Mouse (Mus musculus) lung, embryonic 15.5 days (tissue): Measurements from ENCODE around the gene Coq6. TPM values are rescaled to one million over a fixed set of nuclear protein-coding genes. Genes with fewer than 3 reads are reported as not detected.

Experiments
- ATAC-seq: fragments of 200-750 bp; cut with Nextera tagmentation; 2 replicates; pipeline ENCODE4 v1.8.0; 2017; ENCODE audit warnings: moderate number of reproducible peaks, borderline replicate concordance; ENCODE audit not compliant: low FRiP score, low TSS enrichment; ENCODE audit errors: extremely low read depth
- H3K27ac ChIP-seq: fragments of 300-500 bp; sonication (generic); 2 replicates; pipeline ENCODE4 v1.5.1; 2015; ENCODE audit warnings: moderate library complexity, mild to moderate bottlenecking, inconsistent platforms
- H3K27me3 ChIP-seq: fragments of 300-500 bp; sonication (generic); 2 replicates; pipeline ENCODE4 v1.6.1; 2015; ENCODE audit warnings: inconsistent platforms
- H3K36me3 ChIP-seq: fragments of 300-500 bp; sonication (generic); 2 replicates; pipeline ENCODE4 v1.6.1; 2015; ENCODE audit warnings: inconsistent platforms
- H3K4me1 ChIP-seq: fragments of 300-500 bp; sonication (generic); 2 replicates; pipeline ENCODE4 v1.6.1; 2015; ENCODE audit warnings: inconsistent platforms
- H3K4me2 ChIP-seq: fragments of 300-500 bp; sonication (generic); 2 replicates; pipeline ENCODE4 v1.6.1; 2015; ENCODE audit warnings: inconsistent platforms, mild to moderate bottlenecking, moderate library complexity
- H3K4me3 ChIP-seq: fragments of 300-500 bp; sonication (generic); 2 replicates; pipeline ENCODE4 v1.5.1; 2015; ENCODE audit warnings: mild to moderate bottlenecking, inconsistent platforms
- H3K9ac ChIP-seq: fragments of 300-500 bp; sonication (generic); 2 replicates; pipeline ENCODE4 v1.6.1; 2015; ENCODE audit warnings: inconsistent platforms
- H3K9me3 ChIP-seq: fragments of 300-500 bp; sonication (generic); 2 replicates; pipeline ENCODE4 v1.6.1; 2016; ENCODE audit warnings: inconsistent platforms
- WGBS: fragments of 180-500 bp; shearing (Covaris S2); methylation state at CpG from one replicate; pipeline ENCODE4 v1.1.7; 2015; 5-methylcytosine and 5-hydroxymethylcytosine counted together
- polyA plus RNA-seq: library from polyadenylated mRNA; unstranded; fragments of >200 nt; fragmentation: Nextera tagmentation; extraction: Ambion mirVana; gene quantifications from 2 replicates; pipeline ENCODE4 v1.2.1, GENCODE M21; 2015

Coq6 gene
- polyA plus RNA-seq, 1 experiment from 2014 or later = 49.4 TPM

DNA sequence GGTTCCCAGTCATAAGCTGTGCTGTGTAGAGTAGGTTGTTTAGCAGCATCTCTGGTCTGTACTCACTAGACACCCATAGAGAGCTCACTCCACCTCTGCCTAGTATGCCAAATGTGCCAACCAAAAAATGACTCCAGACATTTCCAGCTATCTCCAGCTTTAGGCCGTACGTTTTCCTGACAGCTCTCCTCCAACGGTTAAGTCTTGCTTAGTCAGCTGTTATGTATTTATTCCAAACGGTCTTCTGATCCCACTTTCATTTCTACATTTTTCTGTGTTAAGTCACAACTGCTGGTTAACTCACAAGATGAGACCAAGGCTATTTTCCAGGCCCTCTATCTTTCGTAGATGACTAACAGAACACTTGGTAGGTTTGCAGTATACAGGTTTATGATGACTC lies 37.2 kb downstream of the Coq6 start:
- no peak overlapping the region for H3K4me2 ChIP-seq
- ATAC-seq = no peak
- H3K36me3 ChIP-seq = no peaks in the 10 kb centered on the region
- 65% methylated on average over 5 of the region's 5 CpGs for WGBS
- H3K9me3 ChIP-seq = no peaks in the 10 kb centered on the region
- H3K27me3 ChIP-seq = no peaks in the 10 kb centered on the region
- no peak overlapping the region for H3K27ac ChIP-seq
- H3K4me1 ChIP-seq = no peaks in the 10 kb centered on the region; the same call in 1 of the 2 replicates
- H3K4me3 ChIP-seq = no peak overlapping the region
- H3K9ac ChIP-seq = no peak overlapping the region

- 66% methylated on average over 9 of the region's 9 CpGs for WGBS
These were observed 37.7 kb downstream of the Coq6 start for GRCm38 (mm10) chr12:84399135-84399534.

DNA sequence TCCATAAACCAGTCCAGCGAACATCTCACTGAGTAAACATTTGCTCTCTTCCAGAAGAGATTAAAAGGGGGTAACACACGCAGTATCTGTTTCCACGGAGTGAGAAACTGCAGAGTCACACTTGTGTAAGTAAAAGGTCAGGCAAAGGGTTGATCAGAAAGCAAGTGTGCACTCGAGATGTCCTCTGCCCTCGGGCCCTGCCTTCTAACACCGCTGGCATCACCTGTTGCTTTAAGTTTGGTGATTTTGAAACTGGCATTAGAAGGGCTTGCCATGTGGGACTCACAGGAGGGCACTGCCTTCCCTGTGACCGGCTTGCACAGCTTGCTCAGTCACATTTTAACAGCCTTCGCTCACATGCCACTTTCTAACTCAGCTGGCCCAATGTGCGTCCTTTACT lies 38.2 kb downstream of the Coq6 start:
- Histone ChIP-seq H3K9me3 (no peaks in the 10 kb centered on the region), H3K36me3 (no peaks in the 10 kb centered on the region), H3K4me1 (no peaks in the 10 kb centered on the region; the same call in 1 of the 2 replicates), H3K27ac (no peak overlapping the region), H3K4me2 (no peak overlapping the region), H3K27me3 (no peaks in the 10 kb centered on the region), H3K4me3 (no peak overlapping the region), H3K9ac (no peak overlapping the region)
- 43% methylated on average over 9 of the region's 9 CpGs for WGBS
- ATAC-seq = no peak

More at GRCm38 (mm10) chr12:84399135-84399534, 37.7 kb downstream of the Coq6 start:
- no peak overlapping the region for H3K4me2 ChIP-seq
- no peak overlapping the region for H3K4me3 ChIP-seq
- H3K9ac ChIP-seq = no peak overlapping the region
- no peaks in the 10 kb centered on the region; the same call in 1 of the 2 replicates for H3K4me1 ChIP-seq
- no peaks in the 10 kb centered on the region for H3K9me3 ChIP-seq
- H3K27me3 ChIP-seq = no peaks in the 10 kb centered on the region
- ATAC-seq = no peak
- H3K27ac ChIP-seq = no peak overlapping the region
- no peaks in the 10 kb centered on the region for H3K36me3 ChIP-seq

- ATAC-seq = no peak
- H3K36me3 ChIP-seq = no peaks in the 10 kb centered on the region
- no peak overlapping the region for H3K4me3 ChIP-seq
- no peaks in the 10 kb centered on the region for H3K27me3 ChIP-seq
- H3K9ac ChIP-seq = no peak overlapping the region
- 67% methylated on average over 3 of the region's 3 CpGs for WGBS
- H3K27ac ChIP-seq = no peak overlapping the region
- H3K9me3 ChIP-seq = no peaks in the 10 kb centered on the region
- no peak overlapping the region for H3K4me2 ChIP-seq
- H3K4me1 ChIP-seq = no peaks in the 10 kb centered on the region; the same call in 1 of the 2 replicates
These were observed 38.6 kb downstream of the Coq6 start for GRCm38 (mm10) chr12:84400068-84400467.

DNA sequence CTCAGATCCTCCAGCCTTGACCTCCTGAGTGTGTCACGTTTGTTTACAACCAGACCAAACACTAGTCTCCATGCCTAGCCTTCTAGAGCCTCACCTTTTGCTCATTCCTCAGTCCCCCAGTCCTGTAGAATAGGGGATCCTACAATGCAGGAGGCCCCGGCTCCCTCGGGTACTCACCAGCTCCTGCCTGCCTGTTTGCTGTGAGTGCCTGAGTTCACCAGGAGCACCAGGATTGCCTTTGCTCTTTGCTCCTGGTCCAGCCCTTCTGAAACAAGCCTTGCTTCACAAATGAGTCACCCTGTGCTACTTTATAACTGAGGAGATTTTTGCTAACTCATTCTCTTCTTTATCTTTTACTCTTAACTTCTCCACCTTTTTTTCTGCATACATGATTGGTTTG lies 39.2 kb downstream of the Coq6 start:
- H3K27me3 ChIP-seq = no peaks in the 10 kb centered on the region
- ATAC-seq = no peak
- WGBS = 24% methylated on average over 3 of the region's 3 CpGs
- H3K4me1 ChIP-seq = no peaks in the 10 kb centered on the region; the same call in 1 of the 2 replicates
- no peaks in the 10 kb centered on the region for H3K9me3 ChIP-seq
- no peak overlapping the region for H3K4me2 ChIP-seq
- no peaks in the 10 kb centered on the region for H3K36me3 ChIP-seq
- H3K9ac ChIP-seq = no peak overlapping the region
- no peak overlapping the region for H3K4me3 ChIP-seq
- H3K27ac ChIP-seq = no peak overlapping the region

DNA sequence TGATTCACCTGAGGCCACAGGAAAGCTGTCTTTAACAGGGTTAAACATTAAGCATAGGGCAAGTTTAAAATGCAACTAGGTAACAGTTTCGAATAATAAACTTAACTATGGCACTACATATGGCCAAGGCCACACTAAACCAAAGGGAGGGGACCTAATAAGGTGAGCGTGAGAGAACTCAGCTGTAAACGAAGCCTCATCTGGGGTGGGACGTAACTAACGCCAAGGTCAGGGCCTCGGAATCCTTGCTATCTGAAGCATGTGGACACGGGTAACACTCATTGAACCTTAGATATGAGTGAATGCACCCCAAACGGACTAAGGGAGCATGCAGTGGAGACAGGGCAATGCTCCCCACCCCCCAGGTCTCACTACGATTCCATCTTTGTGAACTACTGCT lies 41.5 kb downstream of the Coq6 start:
- 60% methylated on average over 9 of the region's 9 CpGs for WGBS
- H3K27ac ChIP-seq = no peak overlapping the region
- no peaks in the 10 kb centered on the region for H3K27me3 ChIP-seq
- H3K4me2 ChIP-seq = no peak overlapping the region
- H3K9ac ChIP-seq = no peak overlapping the region
- peaks cover 4% of the 10 kb centered on the region for H3K4me1 ChIP-seq
- ATAC-seq = no peak
- H3K4me3 ChIP-seq = no peak overlapping the region
- H3K36me3 ChIP-seq = no peaks in the 10 kb centered on the region
- no peaks in the 10 kb centered on the region for H3K9me3 ChIP-seq

GRCm38 (mm10) chr12:84404541-84404940 lies 43.1 kb downstream of the Coq6 start:
- no peak overlapping the region for H3K4me3 ChIP-seq
- no peaks in the 10 kb centered on the region for H3K9me3 ChIP-seq
- peaks cover 7% of the 10 kb centered on the region for H3K4me1 ChIP-seq
- no peak overlapping the region for H3K9ac ChIP-seq
- ATAC-seq = no peak
- H3K27ac ChIP-seq = no peak overlapping the region
- H3K4me2 ChIP-seq = no peak overlapping the region
- no peaks in the 10 kb centered on the region for H3K27me3 ChIP-seq
- WGBS = 85% methylated on average over 6 of the region's 6 CpGs
- H3K36me3 ChIP-seq = no peaks in the 10 kb centered on the region

- no peak overlapping the region for H3K9ac ChIP-seq
- H3K36me3 ChIP-seq = no peaks in the 10 kb centered on the region
- no peak overlapping the region for H3K4me2 ChIP-seq
- no peaks in the 10 kb centered on the region for H3K9me3 ChIP-seq
- H3K4me3 ChIP-seq = no peak overlapping the region
- no peak overlapping the region for H3K27ac ChIP-seq
- ATAC-seq = no peak
- peaks cover 7% of the 10 kb centered on the region for H3K4me1 ChIP-seq
- no peaks in the 10 kb centered on the region for H3K27me3 ChIP-seq
- 52% methylated on average over 4 of the region's 4 CpGs for WGBS
These were observed 45.8 kb downstream of the Coq6 start for GRCm38 (mm10) chr12:84407259-84407658.

GRCm38 (mm10) chr12:84407874-84408818 lies 46.7 kb downstream of the Coq6 start:
- Histone ChIP-seq H3K27me3 (no peaks in the 10 kb centered on the region), H3K9ac (peak overlapping the region; percentile 70), H3K27ac (peak overlapping the region; percentile 77), H3K9me3 (no peaks in the 10 kb centered on the region), H3K4me3 (peak overlapping the region; percentile 66), H3K36me3 (no peaks in the 10 kb centered on the region), H3K4me2 (peak overlapping the region; percentile 95), H3K4me1 (peaks cover 7% of the 10 kb centered on the region)
- peak; percentile 74 for ATAC-seq
- under 1% methylated on average over 50 of the region's 52 CpGs for WGBS

- peak within 1 kb of the TSS; percentile 66 for H3K4me3 ChIP-seq
- no peaks in the 10 kb centered on the region for H3K36me3 ChIP-seq
- 2% methylated on average over 63 of the region's 63 CpGs for WGBS
- no peaks in the 10 kb centered on the region for H3K9me3 ChIP-seq
- no peaks in the 10 kb centered on the region for H3K27me3 ChIP-seq
- peak within 1 kb of the TSS; percentile 77 for H3K27ac ChIP-seq
- peaks cover 7% of the 10 kb centered on the region for H3K4me1 ChIP-seq
- peak within 1 kb of the TSS; percentile 95 for H3K4me2 ChIP-seq
- peak within 1 kb of the TSS; percentile 70 for H3K9ac ChIP-seq
- peak; percentile 93 for ATAC-seq
These were observed 47.5 kb downstream of the Coq6 start, which contains the start of the genes Entpd5 and Bbof1 for GRCm38 (mm10) chr12:84408819-84409507. Gene Entpd5, minus strand, starts transcription at chr12:84409029. Gene Bbof1, plus strand, starts transcription at chr12:84409071.

- WGBS = 4% methylated on average over 50 of the region's 50 CpGs
- no peaks in the 10 kb centered on the region for H3K9me3 ChIP-seq
- 0 out of 2 replicates have a peak within 1 kb of the TSS, but pooled peaks have one; percentile 12 for H3K27ac ChIP-seq
- peak within 1 kb of the TSS; percentile 48 for H3K9ac ChIP-seq
- H3K36me3 ChIP-seq = no peaks in the 10 kb centered on the region
- H3K4me3 ChIP-seq = peak within 1 kb of the TSS; percentile 51
- peak; percentile 91 for ATAC-seq
- H3K27me3 ChIP-seq = no peaks in the 10 kb centered on the region
- peak within 1 kb of the TSS; percentile 74 for H3K4me2 ChIP-seq
- H3K4me1 ChIP-seq = peaks cover 5% of the 10 kb centered on the region; the same call in 1 of the 2 replicates
These were observed 55.6 kb downstream of the Coq6 start, which contains the start of gene Rnf113a2 for GRCm38 (mm10) chr12:84416834-84417604. Gene Rnf113a2, plus strand, starts transcription at chr12:84417196.
